Mouse (Mus musculus) midbrain, embryonic 14.5 days (tissue): ENCODE measurements around the gene Zmat5. TPM values are rescaled to one million over a fixed set of nuclear protein-coding genes. Genes with fewer than 3 reads are reported as not detected.

Experiments used
- ATAC-seq: fragments of 200-750 bp; cut with Nextera tagmentation; 2 replicates; pipeline ENCODE4 v1.8.0; 2017; ENCODE audit warnings: moderate number of reproducible peaks, moderate library complexity; ENCODE audit not compliant: low FRiP score, low TSS enrichment
- DNase-seq: peaks from one replicate; pipeline ENCODE4 v3.0.0-alpha.2; 2015
- H3K27ac ChIP-seq: fragments of 300-500 bp; sonication (generic); replicated peaks from 2 replicates; pipeline ENCODE4 v1.5.1; 2014; ENCODE audit warnings: mild to moderate bottlenecking, low read depth, low read length, moderate library complexity
- H3K27me3 ChIP-seq: fragments of 300-500 bp; sonication (generic); 2 replicates; pipeline ENCODE4 v1.6.1; 2014; ENCODE audit warnings: low read length, control low read depth, mixed read lengths; ENCODE audit not compliant: control insufficient read depth, insufficient read depth
- H3K36me3 ChIP-seq: fragments of 300-500 bp; sonication (generic); 2 replicates; pipeline ENCODE4 v1.6.1; 2014; ENCODE audit warnings: low read length, control low read depth; ENCODE audit not compliant: control insufficient read depth, insufficient read depth
- H3K4me1 ChIP-seq: fragments of 300-500 bp; sonication (generic); 2 replicates; pipeline ENCODE4 v1.6.1; 2014; ENCODE audit warnings: mild to moderate bottlenecking, antibody characterized with exemption, low read length, control low read depth; ENCODE audit not compliant: control insufficient read depth, insufficient read depth
- H3K4me2 ChIP-seq: fragments of 300-500 bp; sonication (generic); 2 replicates; pipeline ENCODE4 v1.6.1; 2014; ENCODE audit warnings: mild to moderate bottlenecking, low read length, moderate library complexity
- H3K4me3 ChIP-seq: fragments of 300-500 bp; sonication (generic); replicated peaks from 2 replicates; pipeline ENCODE4 v1.5.1; 2014; ENCODE audit warnings: low read depth, low read length
- H3K9ac ChIP-seq: fragments of 300-500 bp; sonication (generic); replicated peaks from 2 replicates; pipeline ENCODE4 v1.6.1; 2014; ENCODE audit warnings: mild to moderate bottlenecking, low read length, moderate library complexity
- H3K9me3 ChIP-seq: fragments of 300-500 bp; sonication (generic); 2 replicates; pipeline ENCODE4 v1.6.1; 2016; ENCODE audit warnings: low read length, control low read depth, mixed read lengths; ENCODE audit not compliant: control insufficient read depth
- WGBS: fragments of 180-500 bp; shearing (Covaris S2); extraction: QIAGEN DNeasy Blood & Tissue Kit; methylation state at CpG from one replicate; pipeline ENCODE4 v1.1.7; 2014; 5-methylcytosine and 5-hydroxymethylcytosine counted together
- polyA plus RNA-seq: library from polyadenylated mRNA; unstranded; fragments of >200 nt; fragmentation: Nextera tagmentation; extraction: Ambion mirVana; gene quantifications from 2 replicates; pipeline ENCODE4 v1.2.1, GENCODE M21; 2014

The Zmat5 gene
- polyA plus RNA-seq, 1 experiment from 2014 or later, result 60.0 TPM

- no peaks in the 10 kb centered on the region for H3K4me1 ChIP-seq
Measured at GRCm38 (mm10) chr11:4784629-4785142, 80.2 kb downstream of the Zmat5 start.

More at GRCm38 (mm10) chr11:4784629-4785142, 80.2 kb downstream of the Zmat5 start:
- no peak for DNase-seq
- 84% methylated on average over 5 of the region's 5 CpGs for WGBS
- H3K27me3 ChIP-seq, result no peaks in the 10 kb centered on the region
- ATAC-seq, result no peak
- H3K9me3 ChIP-seq, result no peaks in the 10 kb centered on the region
- H3K4me2 ChIP-seq, result no peak overlapping the region
- H3K9ac ChIP-seq, result no peak overlapping the region
- H3K36me3 ChIP-seq, result peaks cover 85% of the 10 kb centered on the region
- no peak overlapping the region for H3K4me3 ChIP-seq
- H3K27ac ChIP-seq, result no peak overlapping the region

Other genes starting within 250 kb of the Zmat5 start
- 34.7 and 44.1 TPM in 2 replicates for gene Mtmr3, start 109.8 kb upstream of the Zmat5 start, polyA plus RNA-seq
- gene Gm11032, start 84.6 kb upstream of the Zmat5 start, polyA plus RNA-seq, result not detected in 2 replicates
- 15.4 and 21.7 TPM in 2 replicates for gene Ascc2, start 66.9 kb upstream of the Zmat5 start, polyA plus RNA-seq
- gene Uqcr10, start 336 bp upstream of the Zmat5 start, polyA plus RNA-seq, result 495 and 649 TPM in 2 replicates
- 1.3 and 2.7 TPM in 2 replicates for gene Cabp7, start 42.1 kb downstream of the Zmat5 start, polyA plus RNA-seq
- 49.3 and 64.0 TPM in 2 replicates for gene Nf2, start 144.9 kb downstream of the Zmat5 start, polyA plus RNA-seq
- 132 and 133 TPM in 2 replicates for gene Nipsnap1, start 169.3 kb downstream of the Zmat5 start, polyA plus RNA-seq
- 60.4 and 66.9 TPM in 2 replicates for gene Thoc5, start 190.6 kb downstream of the Zmat5 start, polyA plus RNA-seq
- 3.2 and 3.5 TPM in 2 replicates for gene Nefh, start 243.4 kb downstream of the Zmat5 start, polyA plus RNA-seq